Mouse (Mus musculus) embryonic fibroblast, embryonic 13.5 days (primary cell): ENCODE measurements around the gene Kdr. TPM values are rescaled to one million over a fixed set of nuclear protein-coding genes. Genes with fewer than 3 reads are reported as not detected.

ENCODE experiments used
- H3K27ac ChIP-seq: 2 replicates; pipeline ENCODE4 v1.5.1; 2012; ENCODE audit warnings: low read length, control low read depth, inconsistent platforms; ENCODE audit not compliant: insufficient read depth
- H3K4me1 ChIP-seq: 2 replicates; pipeline ENCODE4 v1.6.1; 2011; ENCODE audit warnings: low read length; ENCODE audit not compliant: control insufficient read depth, insufficient read depth
- H3K4me3 ChIP-seq: 2 replicates; pipeline ENCODE4 v1.5.1; 2011; ENCODE audit warnings: mild to moderate bottlenecking, control low read depth, low read length; ENCODE audit not compliant: insufficient read depth
- CTCF ChIP-seq: IDR thresholded peaks from 2 replicates; pipeline ENCODE4 v1.5.1; 2011; ENCODE audit warnings: mild to moderate bottlenecking, control low read depth, low read length, moderate library complexity, borderline replicate concordance; ENCODE audit not compliant: insufficient read depth
- POLR2A ChIP-seq: IDR thresholded peaks from 2 replicates; pipeline ENCODE4 v1.6.1; 2011; ENCODE audit warnings: low read depth, mild to moderate bottlenecking, control low read depth, low read length, moderate library complexity
- polyA plus RNA-seq: library from polyadenylated mRNA; stranded (reverse); fragments of >200 nt; gene quantifications from 2 replicates; pipeline ENCODE4 v1.2.4, GENCODE M21; 2011; ENCODE audit warnings: low read depth; ENCODE audit not compliant: missing spikeins, insufficient read length

Gene Kdr
- polyA plus RNA-seq, 1 experiment, result 0.60 TPM

- Histone ChIP-seq H3K27ac (no peak overlapping the region), H3K4me3 (no peak overlapping the region)
- TF ChIP-seq POLR2A (no peak), CTCF (no peak)
These were observed 15.7 kb downstream of the Kdr start for GRCm38 (mm10) chr5:75962558-75962957.

GRCm38 (mm10) chr5:75961741-75962469, 16.4 kb downstream of the Kdr start:
- Histone ChIP-seq H3K4me3 (no peak overlapping the region), H3K4me1 (no peaks in the 10 kb centered on the region), H3K27ac (no peak overlapping the region)
- no peak for TF ChIP-seq POLR2A
- TF ChIP-seq CTCF, result no peak

More at GRCm38 (mm10) chr5:75962558-75962957, 15.7 kb downstream of the Kdr start:
- H3K4me1 ChIP-seq, result no peaks in the 10 kb centered on the region

- no peak overlapping the region for H3K4me3 ChIP-seq
- H3K27ac ChIP-seq, result no peak overlapping the region
- TF ChIP-seq POLR2A (no peak), CTCF (no peak)
- peaks cover 4% of the 10 kb centered on the region; the same call in 1 of the 2 replicates for H3K4me1 ChIP-seq
These were observed 18.4 kb downstream of the Kdr start for GRCm38 (mm10) chr5:75959809-75960208.

GRCm38 (mm10) chr5:75956526-75956925, 21.7 kb downstream of the Kdr start:
- H3K27ac ChIP-seq, result no peak overlapping the region
- H3K4me1 ChIP-seq, result peaks cover 4% of the 10 kb centered on the region; the same call in 1 of the 2 replicates
- TF ChIP-seq POLR2A (no peak), CTCF (no peak)
- no peak overlapping the region for H3K4me3 ChIP-seq

- TF ChIP-seq CTCF (no peak), POLR2A (no peak)
- H3K4me3 ChIP-seq, result no peak overlapping the region
- peaks cover 4% of the 10 kb centered on the region; the same call in 1 of the 2 replicates for H3K4me1 ChIP-seq
- H3K27ac ChIP-seq, result no peak overlapping the region
These were observed 22.4 kb downstream of the Kdr start for GRCm38 (mm10) chr5:75955876-75956275.

- no peak overlapping the region for H3K4me3 ChIP-seq
- no peak overlapping the region for H3K27ac ChIP-seq
- peaks cover 4% of the 10 kb centered on the region; the same call in 1 of the 2 replicates for H3K4me1 ChIP-seq
- no peak for TF ChIP-seq POLR2A
- no peak for TF ChIP-seq CTCF
These were observed 23.4 kb downstream of the Kdr start for GRCm38 (mm10) chr5:75954778-75955330.

GRCm38 (mm10) chr5:75954218-75954617, 24.0 kb downstream of the Kdr start:
- no peak for TF ChIP-seq POLR2A
- TF ChIP-seq CTCF, result no peak
- H3K4me3 ChIP-seq, result no peak overlapping the region
- peaks cover 4% of the 10 kb centered on the region; the same call in 1 of the 2 replicates for H3K4me1 ChIP-seq
- no peak overlapping the region for H3K27ac ChIP-seq

- Histone ChIP-seq H3K27ac (no peak overlapping the region), H3K4me3 (no peak overlapping the region), H3K4me1 (peaks cover 4% of the 10 kb centered on the region; the same call in 1 of the 2 replicates)
- no peak for TF ChIP-seq POLR2A
- no peak for TF ChIP-seq CTCF
These were observed 26.0 kb downstream of the Kdr start for GRCm38 (mm10) chr5:75952131-75952795.

- Histone ChIP-seq H3K4me3 (no peak overlapping the region), H3K4me1 (no peaks in the 10 kb centered on the region; the same call in 1 of the 2 replicates), H3K27ac (no peak overlapping the region)
- TF ChIP-seq CTCF, result no peak
- no peak for TF ChIP-seq POLR2A
These were observed 27.4 kb downstream of the Kdr start for GRCm38 (mm10) chr5:75950866-75951265.

- Histone ChIP-seq H3K4me3 (no peak overlapping the region), H3K4me1 (no peaks in the 10 kb centered on the region), H3K27ac (no peak overlapping the region)
- no peak for TF ChIP-seq POLR2A
- TF ChIP-seq CTCF, result no peak
These were observed 32.9 kb downstream of the Kdr start for GRCm38 (mm10) chr5:75945394-75945793.
